Mouse (Mus musculus) MEL (cell line): ENCODE results near the gene Impdh1.

Experiments
- CHD1 ChIP-seq: IDR thresholded peaks from 2 replicates; pipeline ENCODE4 v1.6.1; 2012; ENCODE audit warnings: low read depth, mild to moderate bottlenecking, inconsistent platforms, low read length, improper control_type of control experiment
- CTCF ChIP-seq, 3 experiments: IDR thresholded peaks in 2 of 3; conservative IDR thresholded peaks in 1 of 3; 2 replicates each; pipeline ENCODE4 v1.5.1; 2011 to 2012; ENCODE audit warnings: low read length in 3 of 3, low read depth in 2 of 3, mild to moderate bottlenecking in 2 of 3, improper control_type of control experiment in 1 of 3, inconsistent platforms in 1 of 3, mixed read lengths in 1 of 3, moderate library complexity in 1 of 3; ENCODE audit not compliant: control insufficient read depth in 1 of 3, insufficient read depth in 1 of 3, poor library complexity in 1 of 3, severe bottlenecking in 1 of 3
- HCFC1 ChIP-seq: IDR thresholded peaks from 2 replicates; pipeline ENCODE4 v1.6.1; 2012; ENCODE audit warnings: low read depth, mild to moderate bottlenecking, inconsistent platforms, low read length, improper control_type of control experiment, moderate library complexity
- MAFK ChIP-seq: IDR thresholded peaks from 2 replicates; pipeline ENCODE4 v1.6.1; 2011; ENCODE audit warnings: low read depth, mild to moderate bottlenecking, low read length, improper control_type of control experiment, borderline replicate concordance
- POLR2A ChIP-seq, 2 experiments: IDR thresholded peaks; 2 replicates each; pipeline ENCODE4 v1.6.1; 2011 to 2012; ENCODE audit warnings: low read length in 2 of 2, mild to moderate bottlenecking in 2 of 2, control low read depth in 1 of 2, improper control_type of control experiment in 1 of 2, low read depth in 1 of 2, moderate library complexity in 1 of 2; ENCODE audit not compliant: control insufficient read depth in 1 of 2, insufficient read depth in 1 of 2, poor library complexity in 1 of 2
- POLR2AphosphoS2 ChIP-seq: IDR thresholded peaks from 2 replicates; pipeline ENCODE4 v1.6.1; 2011; ENCODE audit warnings: low read length, improper control_type of control experiment
- SIN3A ChIP-seq: IDR thresholded peaks from 2 replicates; pipeline ENCODE4 v1.6.1; 2012; ENCODE audit warnings: low read length, improper control_type of control experiment, inconsistent platforms
- TBP ChIP-seq: IDR thresholded peaks from 2 replicates; pipeline ENCODE4 v1.8.0; 2011; ENCODE audit warnings: low read depth, low read length, improper control_type of control experiment
- TCF12 ChIP-seq: IDR thresholded peaks from 2 replicates; pipeline ENCODE4 v1.6.1; 2014; ENCODE audit warnings: low read depth, mild to moderate bottlenecking, inconsistent platforms, low read length, improper control_type of control experiment, moderate library complexity
- USF1 ChIP-seq: IDR thresholded peaks from 2 replicates; pipeline ENCODE4 v1.6.1; 2014; ENCODE audit warnings: low read depth, mild to moderate bottlenecking, inconsistent platforms, low read length, improper control_type of control experiment, moderate library complexity
- ZC3H11A ChIP-seq: IDR thresholded peaks from 2 replicates; pipeline ENCODE4 v1.6.1; 2012; ENCODE audit warnings: low read depth, mild to moderate bottlenecking, inconsistent platforms, low read length, improper control_type of control experiment

DNA sequence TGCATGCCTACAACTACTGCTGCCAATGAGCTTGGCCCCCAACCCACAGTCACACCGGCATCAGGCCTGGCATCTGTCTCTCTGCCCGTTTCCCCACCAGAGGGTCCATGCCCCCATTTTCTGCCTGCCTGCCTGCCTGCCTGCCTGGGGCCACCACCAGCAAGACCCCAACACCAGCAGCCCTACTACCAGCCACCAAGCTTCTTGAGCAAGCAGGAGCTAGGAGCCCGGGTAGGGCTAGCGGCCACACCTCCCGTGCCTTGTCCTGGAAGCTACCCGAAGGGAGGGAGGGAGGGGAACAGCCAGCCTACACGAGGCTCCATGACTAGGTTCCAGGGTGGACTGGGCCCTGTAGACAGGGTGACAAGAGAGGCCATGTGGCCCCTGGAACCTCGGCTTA is 14.2 kb downstream of the Impdh1 start:
- TF ChIP-seq POLR2A (IDR thresholded peaks at IDR 0.05; ENCODE audit: control insufficient read depth in 1 of 2, insufficient read depth in 1 of 2, low read depth in 1 of 2, low read length in 2 of 2, poor library complexity in 1 of 2) (no peak), CTCF (IDR thresholded peaks at IDR 0.05 in 2 of 3, conservative IDR thresholded peaks at IDR 0.05 in 1 of 3; ENCODE audit: control insufficient read depth in 1 of 3, insufficient read depth in 1 of 3, low read depth in 2 of 3, low read length in 3 of 3, poor library complexity in 1 of 3, severe bottlenecking in 1 of 3) (no peak), SIN3A (no peak), HCFC1 (no peak), MAFK (no peak), USF1 (no peak), ZC3H11A (no peak), CHD1 (no peak), TBP (no peak), TCF12 (no peak), POLR2AphosphoS2 (no peak)
